Comparison of ENCODE assay signal across 16 mouse cellular contexts in the genomic region with DNA sequence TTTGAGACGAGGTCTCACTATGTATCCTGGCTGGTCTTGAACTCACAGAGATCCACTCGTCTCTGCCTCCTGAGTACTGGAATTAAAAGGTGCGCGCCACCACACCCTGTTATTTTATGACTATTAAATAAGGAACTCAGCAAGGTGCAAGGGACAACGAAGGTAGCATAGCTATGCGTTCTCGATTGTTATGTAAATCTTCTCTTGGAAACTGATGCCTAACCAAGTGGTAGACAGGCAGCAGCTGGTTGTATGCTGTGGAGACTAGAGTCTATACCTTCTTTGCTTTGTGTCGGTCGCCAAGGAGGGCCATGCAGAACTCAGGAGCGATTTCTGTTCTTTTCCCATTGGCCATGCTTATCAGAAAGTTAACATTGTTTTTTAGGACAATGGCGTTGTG. TPM values are rescaled to one million over a fixed set of nuclear protein-coding genes. Genes with fewer than 3 reads are reported as not detected.
DNase-seq lines count a peak whose midpoint lies in the region; ATAC-seq and TF ChIP-seq lines count a peak whose summit lies in the region.
"Had no signal": no experiment of that assay in that cellular context is flagged by ENCODE, and none has a peak within 500 bp of the region (broad histone marks: within the 10 kb centered on the region; RNA-seq: fewer than 3 reads in every experiment).

No protein-coding gene starts in this region.

- intact Hi-C loops in left cerebral cortex, adult 2 months (cut with DNase I), result no loop called here
- intact Hi-C loops in left cerebral cortex, postnatal 10 days (cut with DNase I), result no loop called here

- H3K9ac ChIP-seq in hindbrain, embryonic 12.5 days, result no peak overlapping the region
- H3K9ac ChIP-seq in neural tube, embryonic 14.5 days (replicated peaks; ENCODE audit: low read depth, low read length), result no peak overlapping the region
- H3K9ac ChIP-seq in heart, embryonic 11.5 days (ENCODE audit: low read depth, low read length), result no peak overlapping the region
- H3K9ac ChIP-seq: embryonic facial prominence, embryonic 15.5 days; limb, embryonic 12.5 days had no signal

- peaks cover 50% of the 10 kb centered on the region for H3K4me1 ChIP-seq in hindbrain, embryonic 12.5 days
- peaks cover 31% of the 10 kb centered on the region for H3K4me1 ChIP-seq in neural tube, embryonic 14.5 days (ENCODE audit: control insufficient read depth, insufficient read depth, low read length)
- H3K4me1 ChIP-seq in heart, embryonic 11.5 days (ENCODE audit: control insufficient read depth, insufficient read depth, low read length), result peaks cover 21% of the 10 kb centered on the region

- DNase-seq in left cerebral cortex, adult 2 months (ENCODE audit: extremely low spot score in 1 of 2, low spot score in 2 of 2), result no peak
- no peak for DNase-seq in left cerebral cortex, postnatal 10 days (ENCODE audit: extremely low spot score in 1 of 2, low spot score in 2 of 2)
- peak; percentile 86 for DNase-seq in R1 (ENCODE audit: low read depth, low spot score)
- DNase-seq in gastrocnemius, postnatal 4 days (ENCODE audit: low spot score in 2 of 2), result no peak
- DNase-seq: adrenal gland, postnatal 10 days; gastrocnemius, postnatal 25 days; heart, postnatal 4 days; kidney, adult 18-20 months; kidney, postnatal 36 days; lung, postnatal 14 days had no signal

- 0 out of 2 replicates have a peak overlapping the region, but pooled peaks have one; percentile 24 for H3K4me2 ChIP-seq in hindbrain, embryonic 12.5 days (replicated peaks)
- no peak overlapping the region for H3K4me2 ChIP-seq in neural tube, embryonic 14.5 days (ENCODE audit: low read depth, low read length)
- no peak overlapping the region for H3K4me2 ChIP-seq in heart, embryonic 11.5 days
- H3K4me2 ChIP-seq: embryonic facial prominence, embryonic 15.5 days; heart, embryonic 13.5 days; limb, embryonic 12.5 days had no signal

- peak overlapping the region; percentile 60; the same call in 1 of the 2 replicates for H3K27ac ChIP-seq in left cerebral cortex, adult 2 months
- H3K27ac ChIP-seq in hindbrain, embryonic 12.5 days, result peak overlapping the region; percentile 83
- H3K27ac ChIP-seq in neural tube, embryonic 14.5 days (ENCODE audit: low read depth, low read length), result peak overlapping the region; percentile 72; the same call in 1 of the 2 replicates
- H3K27ac ChIP-seq in heart, embryonic 11.5 days (ENCODE audit: low read depth, low read length), result no peak overlapping the region

- ATAC-seq in hindbrain, embryonic 12.5 days (ENCODE audit: low FRiP score), result no peak
- no peak for ATAC-seq in neural tube, embryonic 14.5 days (ENCODE audit: low read depth)
- no peak for ATAC-seq in heart, embryonic 11.5 days (replicated peaks; ENCODE audit: insufficient number of reproducible peaks, low FRiP score, low TSS enrichment)

- 70% methylated on average over 11 of the region's 11 CpGs for WGBS in hindbrain, embryonic 12.5 days
- 74% methylated on average over 11 of the region's 11 CpGs for WGBS in neural tube, embryonic 14.5 days
- 77% methylated on average over 11 of the region's 11 CpGs for WGBS in heart, embryonic 11.5 days (ENCODE audit: insufficient replicate concordance)

- H3K27me3 ChIP-seq in hindbrain, embryonic 12.5 days, result no peaks in the 10 kb centered on the region
- no peaks in the 10 kb centered on the region for H3K27me3 ChIP-seq in neural tube, embryonic 14.5 days (ENCODE audit: control insufficient read depth, insufficient read depth, low read length)
- H3K27me3 ChIP-seq in heart, embryonic 11.5 days (ENCODE audit: control insufficient read depth, insufficient read depth, low read length), result no peaks in the 10 kb centered on the region
- H3K27me3 ChIP-seq: embryonic facial prominence, embryonic 15.5 days; heart, embryonic 13.5 days had no signal

- H3K36me3 ChIP-seq in hindbrain, embryonic 12.5 days, result no peaks in the 10 kb centered on the region
- no peaks in the 10 kb centered on the region for H3K36me3 ChIP-seq in neural tube, embryonic 14.5 days (ENCODE audit: control insufficient read depth, insufficient read depth, low read length)
- H3K36me3 ChIP-seq in heart, embryonic 11.5 days (ENCODE audit: control insufficient read depth, insufficient read depth, low read length), result no peaks in the 10 kb centered on the region
- H3K36me3 ChIP-seq: embryonic facial prominence, embryonic 15.5 days; heart, embryonic 13.5 days; limb, embryonic 12.5 days had no signal

- TF ChIP-seq CTCF in left cerebral cortex, adult 2 months (IDR thresholded peaks at IDR 0.05), result no peak

- no peak overlapping the region for H3K4me3 ChIP-seq in left cerebral cortex, adult 2 months
- no peak overlapping the region for H3K4me3 ChIP-seq in hindbrain, embryonic 12.5 days
- no peak overlapping the region for H3K4me3 ChIP-seq in neural tube, embryonic 14.5 days (ENCODE audit: low read depth, low read length)
- no peak overlapping the region for H3K4me3 ChIP-seq in heart, embryonic 11.5 days (ENCODE audit: low read depth, low read length)
- H3K4me3 ChIP-seq: embryonic facial prominence, embryonic 15.5 days; heart, embryonic 13.5 days; limb, embryonic 12.5 days had no signal

- H3K9me3 ChIP-seq in hindbrain, embryonic 12.5 days (replicated peaks), result no peaks in the 10 kb centered on the region
- H3K9me3 ChIP-seq in neural tube, embryonic 14.5 days (ENCODE audit: control insufficient read depth, low read length), result no peaks in the 10 kb centered on the region
- H3K9me3 ChIP-seq in heart, embryonic 11.5 days (replicated peaks; ENCODE audit: control insufficient read depth, low read length), result no peaks in the 10 kb centered on the region
- H3K9me3 ChIP-seq: embryonic facial prominence, embryonic 15.5 days; heart, embryonic 13.5 days; limb, embryonic 12.5 days had no signal

RNA-seq across cellular contexts. Expression of a gene that starts 45.0 kb away (rescaled TPM):
- 10 to 100 TPM; 94.2 to 96.3 TPM for total RNA-seq in left cerebral cortex, adult 2 months (2021)
- 10 to 100 TPM; 57.2 to 59.3 TPM for total RNA-seq in left cerebral cortex, postnatal 10 days (2021)
- polyA plus RNA-seq in hindbrain, embryonic 12.5 days (2016; fragmentation: Nextera tagmentation; extraction: Ambion mirVana), result 25.8 and 29.1 TPM in 2 replicates
- polyA plus RNA-seq in neural tube, embryonic 14.5 days (2014; fragmentation: Nextera tagmentation; extraction: Ambion mirVana), result 25.5 and 27.9 TPM in 2 replicates
- 13.6 and 14.8 TPM in 2 replicates for polyA plus RNA-seq in heart, embryonic 11.5 days (2014; fragmentation: Nextera tagmentation; extraction: Ambion mirVana)
- total RNA-seq in gastrocnemius, postnatal 4 days (2021), result 10 to 100 TPM; 12.6 to 14.4 TPM
